Mouse (Mus musculus): ENCODE measurements at regions not wholly inside any gene's neighbourhood (a gene's known extent, or its start where the extent isn't known, plus 50 kb on each side); places are given as distances from the start of the nearest gene placed in this dataset.

GRCm38 (mm10) chr1:122273579-122273978 is 705.8 kb upstream of the Ddx18 start:
- DNase-seq (ENCODE audit: low read depth): no peak

GRCm38 (mm10) chr1:122243031-122243430 is 675.2 kb upstream of the Ddx18 start:
- no peak for DNase-seq (ENCODE audit: low read depth)

- no peak for DNase-seq (ENCODE audit: low read depth)
Observed at GRCm38 (mm10) chr1:122241511-122241910, 673.7 kb upstream of the Ddx18 start.

GRCm38 (mm10) chr1:122230442-122230841 is 662.7 kb upstream of the Ddx18 start:
- DNase-seq (ENCODE audit: low read depth): no peak

- DNase-seq (ENCODE audit: low read depth): peak; percentile 6
Observed at GRCm38 (mm10) chr1:122212484-122212883, 644.7 kb upstream of the Ddx18 start.

- DNase-seq (ENCODE audit: low read depth): no peak
Observed at GRCm38 (mm10) chr1:122208619-122209018, 640.8 kb upstream of the Ddx18 start.

GRCm38 (mm10) chr1:122169547-122169946 is 601.8 kb upstream of the Ddx18 start:
- DNase-seq (ENCODE audit: low read depth): peak; percentile 25

GRCm38 (mm10) chr1:122161798-122162197 is 594.0 kb upstream of the Ddx18 start:
- no peak for DNase-seq (ENCODE audit: low read depth)

GRCm38 (mm10) chr1:122141362-122141761 is 573.6 kb upstream of the Ddx18 start:
- DNase-seq (ENCODE audit: low read depth): no peak

GRCm38 (mm10) chr1:122123954-122124353 is 556.2 kb upstream of the Ddx18 start:
- DNase-seq (ENCODE audit: low read depth): no peak

- no peak for DNase-seq (ENCODE audit: low read depth)
Observed at GRCm38 (mm10) chr1:122095726-122096125, 527.9 kb upstream of the Ddx18 start.

GRCm38 (mm10) chr1:122082481-122082880 is 514.7 kb upstream of the Ddx18 start:
- DNase-seq (ENCODE audit: low read depth): no peak

- no peak for DNase-seq (ENCODE audit: low read depth)
Observed at GRCm38 (mm10) chr1:122076085-122076484, 508.3 kb upstream of the Ddx18 start.

GRCm38 (mm10) chr1:122055146-122055545 is 487.4 kb upstream of the Ddx18 start:
- peak; percentile 13 for DNase-seq (ENCODE audit: low read depth)

GRCm38 (mm10) chr1:122048112-122048725 is 480.4 kb upstream of the Ddx18 start:
- DNase-seq (ENCODE audit: low read depth): no peak

- no peak for DNase-seq (ENCODE audit: low read depth)
Observed at GRCm38 (mm10) chr1:122043896-122044295, 476.1 kb upstream of the Ddx18 start.

- no peak for DNase-seq (ENCODE audit: low read depth)
Observed at GRCm38 (mm10) chr1:122043114-122043513, 475.3 kb upstream of the Ddx18 start.

- DNase-seq (ENCODE audit: low read depth): no peak
Observed at GRCm38 (mm10) chr1:122007749-122008148, 440.0 kb upstream of the Ddx18 start.

- no peak for DNase-seq (ENCODE audit: low read depth)
Observed at GRCm38 (mm10) chr1:121996461-121996860, 428.7 kb upstream of the Ddx18 start.

- DNase-seq (ENCODE audit: low read depth): no peak
Observed at GRCm38 (mm10) chr1:121990653-121991052, 422.9 kb upstream of the Ddx18 start.

GRCm38 (mm10) chr1:121958942-121959341 is 391.2 kb upstream of the Ddx18 start:
- no peak for DNase-seq (ENCODE audit: low read depth)

- DNase-seq (ENCODE audit: low read depth): no peak
Observed at GRCm38 (mm10) chr1:121935911-121936310, 368.1 kb upstream of the Ddx18 start.

Measured in NIH3T3 (cell line).